Comparison of ENCODE assay signal across 8 mouse cellular contexts in the genomic region with DNA sequence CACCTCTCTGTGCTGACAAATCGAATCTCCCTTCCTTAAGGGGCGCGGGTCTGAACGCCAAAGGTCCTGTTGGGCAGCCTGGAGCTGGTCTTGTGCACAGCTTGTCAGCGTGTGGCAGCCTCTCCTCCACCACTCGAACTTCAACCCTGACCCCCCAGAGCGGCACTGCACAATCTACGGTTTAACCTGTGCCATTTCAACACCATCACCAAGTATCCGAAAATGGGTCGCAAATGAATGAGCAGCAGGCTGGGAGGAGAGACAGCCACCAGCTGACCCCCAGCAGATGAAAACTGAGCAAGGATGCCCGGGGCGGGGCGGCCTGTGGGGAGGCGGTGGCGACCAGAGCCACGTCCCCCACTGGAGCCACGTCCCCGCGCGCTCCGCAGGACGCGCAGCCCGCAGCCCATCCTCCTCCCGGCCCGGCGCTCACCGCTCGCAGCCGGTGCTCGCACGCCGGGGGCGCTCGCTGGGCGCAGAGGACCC. TPM values are rescaled to one million over a fixed set of nuclear protein-coding genes. Genes with fewer than 3 reads are reported as not detected.
DNase-seq lines count a peak whose midpoint lies in the region; ATAC-seq and TF ChIP-seq lines count a peak whose summit lies in the region.

No protein-coding gene starts in this region.

- H3K4me2 ChIP-seq in neural tube, embryonic 11.5 days (ENCODE audit: low read depth) = peak overlapping the region; percentile 97
- H3K4me2 ChIP-seq in hindbrain, embryonic 14.5 days (replicated peaks) = peak overlapping the region; percentile 98

- H3K4me1 ChIP-seq in neural tube, embryonic 11.5 days (ENCODE audit: control insufficient read depth, insufficient read depth, low read length) = 0 out of 2 replicates have a peak, but pooled peaks cover 5% of the 10 kb centered on the region
- no peaks in the 10 kb centered on the region for H3K4me1 ChIP-seq in cerebellum, adult 2 months (ENCODE audit: control insufficient read depth, insufficient read depth, low read length)
- no peaks in the 10 kb centered on the region for H3K4me1 ChIP-seq in hindbrain, embryonic 14.5 days (replicated peaks; ENCODE audit: control insufficient read depth, insufficient read depth, low read length)
- H3K4me1 ChIP-seq in limb, embryonic 10.5 days = peaks cover 22% of the 10 kb centered on the region

- H3K27me3 ChIP-seq in neural tube, embryonic 11.5 days (ENCODE audit: control insufficient read depth, insufficient read depth, low read length) = peaks cover 34% of the 10 kb centered on the region
- H3K27me3 ChIP-seq in cerebellum, adult 2 months (ENCODE audit: control insufficient read depth, insufficient read depth, low read length) = no peaks in the 10 kb centered on the region
- H3K27me3 ChIP-seq in hindbrain, embryonic 14.5 days (ENCODE audit: control insufficient read depth, insufficient read depth, low read length) = peaks cover 58% of the 10 kb centered on the region
- H3K27me3 ChIP-seq in limb, embryonic 10.5 days (ENCODE audit: low read depth, poor library complexity, severe bottlenecking) = peaks cover 63% of the 10 kb centered on the region

- no peak overlapping the region for H3K27ac ChIP-seq in neural tube, embryonic 11.5 days (ENCODE audit: low read depth, low read length)
- H3K27ac ChIP-seq in cerebellum, adult 2 months (ENCODE audit: insufficient read depth, low read length) = peak overlapping the region; percentile 58
- H3K27ac ChIP-seq in hindbrain, embryonic 14.5 days = peak overlapping the region; percentile 51; the same call in 1 of the 2 replicates
- peak overlapping the region; percentile 86 for H3K27ac ChIP-seq in limb, embryonic 10.5 days

- ATAC-seq in neural tube, embryonic 11.5 days (ENCODE audit: insufficient read depth, low FRiP score, low TSS enrichment) = peak; percentile 70
- peak; percentile 79 for ATAC-seq in hindbrain, embryonic 14.5 days (ENCODE audit: low FRiP score)
- peak; percentile 43 for ATAC-seq in megakaryocyte progenitor cell, adult 5-6 weeks (replicated peaks; ENCODE audit: poor library complexity)

- 0 out of 2 replicates have a peak, but pooled peaks have one; percentile 2 for TF ChIP-seq POLR2A in cerebellum, adult 2 months (IDR thresholded peaks at IDR 0.05; ENCODE audit: borderline replicate concordance, insufficient read depth, low read length)

- 0% methylated on average over 34 of the region's 36 CpGs for WGBS in neural tube, embryonic 11.5 days
- under 1% methylated on average over 36 of the region's 36 CpGs for WGBS in cerebellum, adult 2 months
- under 1% methylated on average over 34 of the region's 36 CpGs for WGBS in hindbrain, embryonic 14.5 days
- WGBS in limb, embryonic 10.5 days = 1% methylated on average over 36 of the region's 36 CpGs

- TF ChIP-seq CTCF in cerebellum, adult 2 months (IDR thresholded peaks at IDR 0.05; ENCODE audit: borderline replicate concordance, insufficient read depth, low read depth, low read length) = no peak

- peak overlapping the region; percentile 63 for H3K4me3 ChIP-seq in neural tube, embryonic 11.5 days (ENCODE audit: low read depth, low read length)
- H3K4me3 ChIP-seq in cerebellum, adult 2 months (replicated peaks; ENCODE audit: insufficient read depth, low read depth, low read length) = peak overlapping the region; percentile 80
- H3K4me3 ChIP-seq in hindbrain, embryonic 14.5 days (replicated peaks; ENCODE audit: low read length) = peak overlapping the region; percentile 77
- H3K4me3 ChIP-seq in limb, embryonic 10.5 days = peak overlapping the region; percentile 84

- DNase-seq in neural tube, embryonic 11.5 days (ENCODE audit: low spot score) = peak; percentile 52
- no peak for DNase-seq in neural tube, embryonic 10.5 days (ENCODE audit: extremely low spot score, low spot score)
- DNase-seq in cerebellum, adult 2 months = peak; percentile 74 to 82
- peak; percentile 14 to 39 for DNase-seq in frontal cortex, postnatal 36 days (ENCODE audit: low spot score in 2 of 2)
- peak; percentile 41 for DNase-seq in hindbrain, embryonic 14.5 days (ENCODE audit: low spot score)
- peak; percentile 69 for DNase-seq in limb, embryonic 10.5 days (ENCODE audit: low spot score)
- DNase-seq in testis, postnatal 14 days (ENCODE audit: low spot score) = peak; percentile 50

- H3K36me3 ChIP-seq in neural tube, embryonic 11.5 days (ENCODE audit: control insufficient read depth, insufficient read depth, low read length) = no peaks in the 10 kb centered on the region
- H3K36me3 ChIP-seq in hindbrain, embryonic 14.5 days (replicated peaks; ENCODE audit: control insufficient read depth, insufficient read depth) = no peaks in the 10 kb centered on the region
- H3K36me3 ChIP-seq in limb, embryonic 10.5 days = no peaks in the 10 kb centered on the region

- peak overlapping the region; percentile 52 for H3K9ac ChIP-seq in neural tube, embryonic 11.5 days (ENCODE audit: low read length)
- H3K9ac ChIP-seq in hindbrain, embryonic 14.5 days = peak overlapping the region; percentile 70

- H3K9me3 ChIP-seq in neural tube, embryonic 11.5 days (ENCODE audit: control insufficient read depth, low read length) = no peaks in the 10 kb centered on the region
- no peaks in the 10 kb centered on the region for H3K9me3 ChIP-seq in hindbrain, embryonic 14.5 days (ENCODE audit: control insufficient read depth, low read length)
- no peaks in the 10 kb centered on the region for H3K9me3 ChIP-seq in limb, embryonic 10.5 days (replicated peaks)

RNA-seq across cellular contexts. Expression of a gene that starts 1.5 kb away (rescaled TPM):
- polyA plus RNA-seq in neural tube, embryonic 11.5 days (2014; fragmentation: Nextera tagmentation; extraction: Ambion mirVana) = 0.22 and 0.52 TPM in 2 replicates
- 2.8 and 4.0 TPM in 2 replicates for polyA plus RNA-seq in cerebellum, adult 2 months (2012; rRNA removed)
- 4.2 and 4.6 TPM in 2 replicates for polyA plus RNA-seq in hindbrain, embryonic 14.5 days (2014; fragmentation: Nextera tagmentation; extraction: Ambion mirVana)
- polyA plus RNA-seq in limb, embryonic 10.5 days (2016; fragmentation: Nextera tagmentation; extraction: Ambion mirVana) = 1.2 and 1.3 TPM in 2 replicates
- total RNA-seq in megakaryocyte progenitor cell, adult 5-6 weeks (2015) = 74.7 and 77.2 TPM in 2 replicates
- total RNA-seq in megakaryocyte progenitor cell, adult 5-6 weeks (2017) = 34.3 and 38.6 TPM in 2 replicates
